Mouse (Mus musculus): ENCODE measurements at regions not wholly inside any gene's neighbourhood (a gene's known extent, or its start where the extent isn't known, plus 50 kb on each side); places are given as distances from the start of the nearest gene placed in this dataset.

DNA sequence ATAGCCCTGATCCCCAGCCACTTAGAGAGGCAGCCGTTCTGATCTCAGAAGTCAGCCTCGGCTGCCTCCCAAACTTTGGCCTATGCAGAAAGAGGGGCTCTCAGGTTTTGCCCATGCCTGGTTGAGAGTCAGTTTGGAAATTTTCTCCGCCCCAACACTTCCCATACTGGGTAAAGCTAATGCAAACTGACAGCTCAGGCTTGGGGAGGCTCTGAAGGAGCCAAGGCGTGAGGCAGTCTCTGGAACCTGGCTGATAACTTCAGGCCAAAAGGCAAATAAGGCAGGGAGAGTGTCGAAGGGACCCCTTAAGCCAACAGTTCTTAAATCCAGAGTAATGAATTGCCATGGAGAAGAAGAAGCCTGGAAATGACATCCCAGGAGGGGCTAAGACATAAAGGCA, 485.4 kb downstream of the Ajap1 start:
- TF ChIP-seq CTCF (IDR thresholded peaks at IDR 0.05; ENCODE audit: control insufficient read depth, insufficient read depth, insufficient read length) (no peak), FOSL1 (IDR thresholded peaks at IDR 0.05; ENCODE audit: insufficient read depth, low read length, poor library complexity, severe bottlenecking) (no peak), USF1 (IDR thresholded peaks at IDR 0.05; ENCODE audit: low read depth) (no peak), MYOG (IDR thresholded peaks at IDR 0.05; ENCODE audit: control insufficient read depth, extremely low read depth, insufficient read length) (no peak), MAX (IDR thresholded peaks at IDR 0.05) (no peak)

All from C2C12 (cell line).